Mouse (Mus musculus) heart, embryonic 11.5 days (tissue): ENCODE results near the gene Tmem150b. TPM values are rescaled to one million over a fixed set of nuclear protein-coding genes. Genes with fewer than 3 reads are reported as not detected.

Experiments
- ATAC-seq: fragments of 200-750 bp; cut with Nextera tagmentation; replicated peaks from 2 replicates; pipeline ENCODE4 v1.8.0; 2017; ENCODE audit warnings: moderate library complexity; ENCODE audit not compliant: insufficient number of reproducible peaks, low FRiP score, low TSS enrichment
- H3K27ac ChIP-seq: fragments of 300-500 bp; sonication (generic); 2 replicates; pipeline ENCODE4 v1.5.1; 2014; ENCODE audit warnings: mild to moderate bottlenecking, low read depth, low read length
- H3K27me3 ChIP-seq: fragments of 300-500 bp; sonication (generic); 2 replicates; pipeline ENCODE4 v1.6.1; 2014; ENCODE audit warnings: mild to moderate bottlenecking, low read length, mixed read lengths; ENCODE audit not compliant: control insufficient read depth, insufficient read depth
- H3K36me3 ChIP-seq: fragments of 300-500 bp; sonication (generic); 2 replicates; pipeline ENCODE4 v1.6.1; 2014; ENCODE audit warnings: mild to moderate bottlenecking, low read length, moderate library complexity, mixed read lengths; ENCODE audit not compliant: control insufficient read depth, insufficient read depth
- H3K4me1 ChIP-seq: fragments of 300-500 bp; sonication (generic); 2 replicates; pipeline ENCODE4 v1.6.1; 2014; ENCODE audit warnings: low read length; ENCODE audit not compliant: control insufficient read depth, insufficient read depth
- H3K4me2 ChIP-seq: fragments of 300-500 bp; sonication (generic); 2 replicates; pipeline ENCODE4 v1.6.1; 2014; ENCODE audit warnings: mild to moderate bottlenecking, moderate library complexity
- H3K4me3 ChIP-seq: fragments of 300-500 bp; sonication (generic); 2 replicates; pipeline ENCODE4 v1.5.1; 2014; ENCODE audit warnings: low read depth, low read length
- H3K9ac ChIP-seq: fragments of 300-500 bp; sonication (generic); 2 replicates; pipeline ENCODE4 v1.6.1; 2014; ENCODE audit warnings: mild to moderate bottlenecking, low read depth, low read length, moderate library complexity
- H3K9me3 ChIP-seq: fragments of 300-500 bp; sonication (generic); replicated peaks from 2 replicates; pipeline ENCODE4 v1.6.1; 2016; ENCODE audit warnings: low read length; ENCODE audit not compliant: control insufficient read depth
- WGBS: fragments of 180-500 bp; shearing (Covaris S2); extraction: QIAGEN DNeasy Blood & Tissue Kit; methylation state at CpG from one replicate; pipeline ENCODE4 v1.1.7; 2014; ENCODE audit not compliant: insufficient replicate concordance; 5-methylcytosine and 5-hydroxymethylcytosine counted together
- polyA plus RNA-seq: library from polyadenylated mRNA; unstranded; fragments of >200 nt; fragmentation: Nextera tagmentation; extraction: Ambion mirVana; gene quantifications from 2 replicates; pipeline ENCODE4 v1.2.1, GENCODE M21; 2014

Tmem150b gene
- polyA plus RNA-seq, 1 experiment from 2014 or later, result not detected

- H3K4me3 ChIP-seq, result peak overlapping the region; percentile 81
- WGBS, result 4% methylated on average over 13 of the region's 13 CpGs
- no peaks in the 10 kb centered on the region for H3K9me3 ChIP-seq
- peaks cover 3% of the 10 kb centered on the region; the same call in 1 of the 2 replicates for H3K36me3 ChIP-seq
- no peak for ATAC-seq
- no peak overlapping the region; the same call in 1 of the 2 replicates for H3K27ac ChIP-seq
- peak overlapping the region; percentile 95 for H3K4me2 ChIP-seq
- H3K27me3 ChIP-seq, result no peaks in the 10 kb centered on the region
- peaks cover 6% of the 10 kb centered on the region for H3K4me1 ChIP-seq
- peak overlapping the region; percentile 77 for H3K9ac ChIP-seq
These were observed 40.8 kb downstream of the Tmem150b start for GRCm38 (mm10) chr7:4684203-4684602.

GRCm38 (mm10) chr7:4683307-4683706, 41.7 kb downstream of the Tmem150b start:
- no peaks in the 10 kb centered on the region for H3K27me3 ChIP-seq
- no peak overlapping the region for H3K9ac ChIP-seq
- ATAC-seq, result no peak
- H3K4me2 ChIP-seq, result no peak overlapping the region
- H3K9me3 ChIP-seq, result no peaks in the 10 kb centered on the region
- WGBS, result 77% methylated on average over 5 of the region's 5 CpGs
- H3K36me3 ChIP-seq, result peaks cover 3% of the 10 kb centered on the region; the same call in 1 of the 2 replicates
- H3K4me1 ChIP-seq, result peaks cover 6% of the 10 kb centered on the region
- no peak overlapping the region for H3K27ac ChIP-seq
- H3K4me3 ChIP-seq, result no peak overlapping the region

DNA sequence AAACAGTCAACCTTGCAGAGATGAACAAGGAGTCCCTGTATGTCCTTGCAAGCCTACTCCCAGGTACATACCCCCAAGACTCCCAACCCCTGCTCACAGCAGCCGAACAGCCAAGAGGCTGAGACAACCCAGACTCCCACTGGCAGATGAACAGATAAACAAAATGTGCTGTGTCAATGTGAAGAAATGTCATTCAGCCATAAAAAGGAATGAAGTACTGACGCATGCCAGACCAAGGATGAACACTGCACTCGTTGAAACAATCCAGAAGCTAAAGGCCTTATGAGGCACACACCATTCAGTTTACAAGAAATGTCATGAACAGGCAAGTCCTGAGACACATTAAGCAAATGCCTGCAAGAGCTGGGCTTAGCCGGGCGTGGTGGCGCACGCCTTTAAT, 49.8 kb downstream of the Tmem150b start:
- 0 out of 2 replicates have a peak, but pooled peaks have one; percentile 3 for ATAC-seq
- no peaks in the 10 kb centered on the region for H3K9me3 ChIP-seq
- H3K27ac ChIP-seq, result no peak overlapping the region
- WGBS, result 71% methylated on average over 7 of the region's 7 CpGs
- H3K9ac ChIP-seq, result no peak overlapping the region
- H3K4me2 ChIP-seq, result no peak overlapping the region
- H3K4me3 ChIP-seq, result no peak overlapping the region
- H3K36me3 ChIP-seq, result peaks cover 7% of the 10 kb centered on the region
- H3K4me1 ChIP-seq, result no peaks in the 10 kb centered on the region
- H3K27me3 ChIP-seq, result no peaks in the 10 kb centered on the region

DNA sequence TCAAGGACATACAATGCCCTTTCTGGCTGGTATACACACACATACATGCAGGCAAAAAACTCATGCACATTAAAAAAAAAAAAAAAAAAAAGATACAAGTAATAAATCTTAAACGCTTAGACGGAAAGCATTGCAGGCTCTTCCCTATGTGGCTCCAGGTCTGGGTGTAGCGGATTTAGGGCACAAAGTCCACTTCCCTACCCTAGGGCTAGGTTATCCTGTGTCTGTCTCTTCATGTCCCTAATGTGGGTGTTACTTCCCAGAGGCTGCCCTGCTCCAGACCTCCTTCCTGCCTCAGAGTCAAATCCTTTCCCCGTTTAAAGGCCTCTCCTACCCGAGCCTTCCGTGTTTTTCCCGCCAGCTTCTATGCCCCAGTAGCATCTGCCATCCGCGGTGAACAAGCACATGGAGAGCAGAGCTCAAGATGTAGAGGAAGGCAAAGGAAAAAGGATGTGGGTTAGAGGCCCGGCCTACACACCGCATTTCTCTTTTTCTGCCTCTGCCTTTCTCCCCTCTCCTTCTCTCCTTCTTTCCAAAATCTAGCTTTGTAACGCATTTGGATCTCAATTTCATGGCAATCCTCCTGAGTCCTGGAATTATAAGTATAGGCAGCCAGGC, 50.8 kb downstream of the Tmem150b start:
- Histone ChIP-seq H3K4me2 (no peak overlapping the region), H3K4me3 (no peak overlapping the region), H3K9me3 (no peaks in the 10 kb centered on the region), H3K36me3 (peaks cover 7% of the 10 kb centered on the region), H3K4me1 (no peaks in the 10 kb centered on the region), H3K27me3 (no peaks in the 10 kb centered on the region), H3K27ac (no peak overlapping the region), H3K9ac (no peak overlapping the region)
- WGBS, result 90% methylated on average over 12 of the region's 12 CpGs
- no peak for ATAC-seq

DNA sequence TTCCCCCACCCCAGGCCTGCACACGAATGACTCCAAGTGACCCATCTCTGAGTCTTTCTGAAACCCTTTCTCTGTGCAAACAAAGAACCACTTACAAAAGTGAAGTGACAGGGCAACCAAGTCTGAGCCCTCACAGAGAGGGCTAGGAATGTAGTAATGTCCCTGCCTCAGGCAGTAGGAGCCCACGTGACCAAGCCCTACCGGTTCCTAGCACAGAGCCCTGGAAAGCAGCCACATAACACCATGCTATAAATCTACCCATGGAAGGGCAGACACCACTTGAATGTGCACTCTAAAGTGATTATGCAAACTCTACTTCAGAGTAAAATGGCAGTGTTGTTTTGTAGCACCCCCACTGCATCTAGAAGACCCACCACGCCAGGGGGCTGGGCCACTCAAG, 53.1 kb downstream of the Tmem150b start:
- Histone ChIP-seq H3K4me3 (no peak overlapping the region), H3K9me3 (no peaks in the 10 kb centered on the region), H3K4me2 (no peak overlapping the region), H3K27me3 (no peaks in the 10 kb centered on the region), H3K4me1 (no peaks in the 10 kb centered on the region), H3K9ac (no peak overlapping the region), H3K36me3 (peaks cover 8% of the 10 kb centered on the region), H3K27ac (no peak overlapping the region)
- ATAC-seq, result no peak
- WGBS, result 81% methylated on average over 4 of the region's 4 CpGs

GRCm38 (mm10) chr7:4670655-4671255, 54.3 kb downstream of the Tmem150b start:
- Histone ChIP-seq H3K4me1 (no peaks in the 10 kb centered on the region), H3K27ac (peak overlapping the region; percentile 7; the same call in 1 of the 2 replicates), H3K27me3 (no peaks in the 10 kb centered on the region), H3K4me3 (no peak overlapping the region), H3K4me2 (no peak overlapping the region), H3K36me3 (peaks cover 14% of the 10 kb centered on the region), H3K9ac (no peak overlapping the region), H3K9me3 (no peaks in the 10 kb centered on the region)
- ATAC-seq, result peak; percentile 70; the same call in 1 of the 2 replicates
- WGBS, result 81% methylated on average over 8 of the region's 8 CpGs

DNA sequence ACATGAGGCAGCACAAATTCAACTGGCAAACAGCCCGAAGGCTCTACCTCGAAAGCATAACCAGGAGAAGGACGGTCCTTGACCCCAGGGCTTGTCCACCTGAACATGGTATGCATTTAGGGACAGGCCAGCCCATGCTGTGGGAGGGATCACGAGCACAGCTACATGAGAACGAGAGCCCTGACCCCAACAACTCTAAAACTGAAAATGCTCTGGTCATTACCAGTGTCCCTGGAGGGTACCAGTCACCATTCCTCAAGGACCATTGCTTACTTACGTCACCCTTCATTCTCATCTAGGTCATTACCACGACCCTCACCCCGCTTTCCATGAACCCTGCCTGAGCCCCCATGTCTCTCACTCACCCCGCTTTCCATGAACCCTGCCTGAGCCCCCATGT, 55.9 kb downstream of the Tmem150b start:
- 91% methylated on average over 9 of the region's 9 CpGs for WGBS
- ATAC-seq, result no peak
- Histone ChIP-seq H3K27me3 (no peaks in the 10 kb centered on the region), H3K4me2 (no peak overlapping the region), H3K9me3 (no peaks in the 10 kb centered on the region), H3K9ac (no peak overlapping the region), H3K27ac (no peak overlapping the region), H3K4me3 (no peak overlapping the region), H3K36me3 (peaks cover 20% of the 10 kb centered on the region), H3K4me1 (no peaks in the 10 kb centered on the region)

DNA sequence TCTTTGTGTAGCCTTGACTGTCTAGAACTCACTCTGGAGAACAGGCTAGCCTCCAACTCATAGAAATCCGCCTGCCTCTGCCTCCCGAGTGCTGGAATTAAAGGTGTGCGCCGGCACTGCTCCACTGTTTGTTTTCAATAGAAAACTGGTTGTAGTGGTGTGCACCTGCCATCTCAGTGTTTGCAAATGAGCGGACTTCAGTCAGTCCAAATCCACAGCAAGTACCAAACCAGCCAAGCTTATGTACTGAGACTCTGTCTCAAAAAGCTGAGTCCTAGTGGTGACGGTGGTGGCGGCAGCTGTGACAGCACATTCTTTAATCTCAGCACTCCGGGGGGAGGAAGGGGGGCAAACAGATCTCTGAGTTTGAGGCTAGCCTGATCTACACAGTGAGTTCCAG, 56.5 kb downstream of the Tmem150b start:
- Histone ChIP-seq H3K27me3 (no peaks in the 10 kb centered on the region), H3K36me3 (peaks cover 20% of the 10 kb centered on the region), H3K9ac (no peak overlapping the region), H3K4me3 (no peak overlapping the region), H3K4me1 (no peaks in the 10 kb centered on the region), H3K9me3 (no peaks in the 10 kb centered on the region), H3K27ac (no peak overlapping the region), H3K4me2 (no peak overlapping the region)
- 91% methylated on average over 8 of the region's 8 CpGs for WGBS
- no peak for ATAC-seq

DNA sequence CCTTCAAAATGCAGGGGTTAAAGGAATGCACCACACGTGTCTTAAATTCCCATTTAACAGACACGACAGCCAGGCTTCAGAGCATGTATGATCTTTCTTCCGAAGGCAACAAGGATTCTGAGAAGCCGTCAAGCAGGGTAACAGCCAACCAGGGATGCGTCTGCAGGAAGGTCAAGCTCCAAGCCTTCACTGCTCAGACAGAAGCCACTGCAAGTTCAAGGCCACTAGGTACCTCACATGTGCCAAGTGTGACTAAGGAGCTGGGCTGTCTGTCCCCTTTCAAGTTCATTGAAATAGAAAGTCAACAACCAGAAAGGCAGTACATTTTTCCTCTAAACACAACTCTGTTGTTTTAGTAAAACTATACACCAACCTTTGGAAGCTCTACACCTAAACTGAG, 58.2 kb downstream of the Tmem150b start:
- no peak overlapping the region for H3K27ac ChIP-seq
- no peak overlapping the region for H3K9ac ChIP-seq
- 93% methylated on average over 5 of the region's 5 CpGs for whole genome bisulfite sequencing
- no peaks in the 10 kb centered on the region for H3K27me3 ChIP-seq
- no peaks in the 10 kb centered on the region for H3K4me1 ChIP-seq
- no peak overlapping the region for H3K4me2 ChIP-seq
- no peak for ATAC-seq
- no peaks in the 10 kb centered on the region for H3K9me3 ChIP-seq
- peaks cover 26% of the 10 kb centered on the region for H3K36me3 ChIP-seq
- H3K4me3 ChIP-seq, result no peak overlapping the region
